Mouse (Mus musculus) natural killer cell, adult 2 months (primary cell): Measurements from ENCODE around the gene Rnf185.

ENCODE experiments used
- DNase-seq, 2 experiments: peaks; one replicate each; pipeline ENCODE4 v3.0.0; 2022; ENCODE audit warnings: low spot score in 2 of 2

Gene Rnf185

GRCm38 (mm10) chr11:3396091-3396490 lies 56.1 kb downstream of the Rnf185 start:
- DNase-seq = no peak

- DNase-seq = no peak
Observed at GRCm38 (mm10) chr11:3394520-3394919, 57.6 kb downstream of the Rnf185 start.

- DNase-seq = no peak
Observed at GRCm38 (mm10) chr11:3392526-3392925, 59.6 kb downstream of the Rnf185 start.

GRCm38 (mm10) chr11:3390789-3391188 lies 61.4 kb downstream of the Rnf185 start:
- DNase-seq = no peak

- no peak for DNase-seq
Observed at GRCm38 (mm10) chr11:3389996-3390395, 62.2 kb downstream of the Rnf185 start.

GRCm38 (mm10) chr11:3387482-3388196 lies 64.5 kb downstream of the Rnf185 start:
- DNase-seq = no peak

- peak; percentile 68 to 80 for DNase-seq
Observed at GRCm38 (mm10) chr11:3386941-3387368, 65.2 kb downstream of the Rnf185 start.

GRCm38 (mm10) chr11:3382602-3383594 lies 69.3 kb downstream of the Rnf185 start:
- DNase-seq = peak in 1 of 2 experiments; percentile 16

- no peak for DNase-seq
Observed at GRCm38 (mm10) chr11:3381148-3381814, 70.9 kb downstream of the Rnf185 start.

- DNase-seq = no peak
Observed at GRCm38 (mm10) chr11:3379427-3379826, 72.7 kb downstream of the Rnf185 start.

- no peak for DNase-seq
Observed at GRCm38 (mm10) chr11:3374741-3375140, 77.4 kb downstream of the Rnf185 start.

GRCm38 (mm10) chr11:3374293-3374645 lies 77.9 kb downstream of the Rnf185 start:
- DNase-seq = no peak

GRCm38 (mm10) chr11:3373591-3374292 lies 78.4 kb downstream of the Rnf185 start:
- no peak for DNase-seq

GRCm38 (mm10) chr11:3371599-3372295 lies 80.4 kb downstream of the Rnf185 start:
- no peak for DNase-seq

GRCm38 (mm10) chr11:3370928-3371598 lies 81.1 kb downstream of the Rnf185 start:
- DNase-seq = peak; percentile 31 to 41

GRCm38 (mm10) chr11:3370162-3370561 lies 82.0 kb downstream of the Rnf185 start:
- DNase-seq = no peak

- DNase-seq = no peak
Observed at GRCm38 (mm10) chr11:3369449-3369848, 82.7 kb downstream of the Rnf185 start.

- DNase-seq = no peak
Observed at GRCm38 (mm10) chr11:3368983-3369382, 83.2 kb downstream of the Rnf185 start.

GRCm38 (mm10) chr11:3366411-3366810 lies 85.8 kb downstream of the Rnf185 start:
- no peak for DNase-seq
